Mouse (Mus musculus): ENCODE measurements around the gene Aox4. TPM values are rescaled to one million over a fixed set of nuclear protein-coding genes. Genes with fewer than 3 reads are reported as not detected.

Aox4 gene
- polyA plus RNA-seq (2014; fragmentation: Nextera tagmentation; extraction: Ambion mirVana): 0.07 TPM in 1 of 2 replicates, not detected in the other

DNA sequence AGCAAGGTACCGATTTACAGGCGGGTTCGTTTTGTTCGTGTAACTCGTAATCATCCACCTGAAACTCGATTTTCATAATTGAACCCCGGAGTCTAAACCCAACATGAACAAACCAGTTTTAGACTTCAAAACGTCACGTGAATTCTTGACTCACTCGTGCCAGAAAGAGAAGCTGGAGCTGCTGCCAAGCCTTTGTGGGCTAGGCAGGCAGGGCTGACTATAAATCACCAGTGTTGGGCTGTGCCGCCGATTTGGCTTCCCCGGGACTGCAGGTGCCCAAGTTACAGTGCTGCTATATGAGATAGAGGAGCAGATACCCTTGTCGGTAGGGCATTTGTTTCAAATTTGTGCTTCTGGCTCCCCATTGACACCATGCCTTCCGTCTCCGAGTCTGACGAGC is at the start of gene Aox4:
TSS of gene Aox4 (plus strand) at position 195 of the 400 bp plus-strand sequence.
- Histone ChIP-seq H3K36me3 (ENCODE audit: control insufficient read depth, insufficient read depth, low read length) (no peaks in the 10 kb centered on the region), H3K27me3 (ENCODE audit: control insufficient read depth, insufficient read depth, low read length) (no peaks in the 10 kb centered on the region), H3K27ac (ENCODE audit: low read depth, low read length) (no peak within 1 kb of the TSS), H3K4me1 (replicated peaks; ENCODE audit: control insufficient read depth, insufficient read depth, low read length) (no peaks in the 10 kb centered on the region), H3K4me2 (ENCODE audit: low read depth, low read length, severe bottlenecking) (no peak within 1 kb of the TSS), H3K4me3 (ENCODE audit: low read depth, low read length) (no peak within 1 kb of the TSS), H3K9ac (ENCODE audit: low read length) (no peak within 1 kb of the TSS), H3K9me3 (ENCODE audit: control insufficient read depth, low read length) (no peaks in the 10 kb centered on the region)
- WGBS: 86% methylated on average over 17 of the region's 17 CpGs
- no peak for ATAC-seq (replicated peaks; ENCODE audit: low FRiP score)
- no peak for DNase-seq (ENCODE audit: low spot score)

DNA sequence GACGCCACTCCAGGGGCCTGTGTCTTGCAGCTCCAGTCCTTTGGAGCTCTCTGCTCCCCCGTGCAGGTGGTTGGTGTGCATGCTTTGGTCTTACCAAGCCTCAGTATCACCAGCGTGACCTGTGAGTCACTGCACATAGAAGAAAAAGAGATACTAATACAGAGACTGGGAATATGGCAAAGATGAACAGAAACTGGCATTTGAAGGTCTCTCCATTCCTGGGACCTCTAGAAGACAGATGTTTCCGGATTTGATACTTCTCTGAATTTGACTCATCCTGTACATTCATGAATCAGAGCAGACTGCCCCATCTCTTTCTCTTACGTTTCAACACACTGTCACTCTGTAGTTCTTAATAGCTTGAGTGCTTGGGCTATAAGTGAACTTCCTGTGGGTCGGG is 40.3 kb upstream of the Aox4 start:
- Histone ChIP-seq H3K36me3 (ENCODE audit: control insufficient read depth, insufficient read depth, low read length) (no peaks in the 10 kb centered on the region), H3K4me1 (replicated peaks; ENCODE audit: control insufficient read depth, insufficient read depth, low read length) (no peaks in the 10 kb centered on the region), H3K4me3 (ENCODE audit: low read depth, low read length) (no peak overlapping the region), H3K9ac (ENCODE audit: low read length) (no peak overlapping the region), H3K27me3 (ENCODE audit: control insufficient read depth, insufficient read depth, low read length) (no peaks in the 10 kb centered on the region), H3K4me2 (ENCODE audit: low read depth, low read length, severe bottlenecking) (no peak overlapping the region), H3K9me3 (ENCODE audit: control insufficient read depth, low read length) (no peaks in the 10 kb centered on the region), H3K27ac (ENCODE audit: low read depth, low read length) (no peak overlapping the region)
- 82% methylated on average over 6 of the region's 6 CpGs for WGBS
- DNase-seq (ENCODE audit: low spot score) (no peak), ATAC-seq (replicated peaks; ENCODE audit: low FRiP score) (no peak)

DNA sequence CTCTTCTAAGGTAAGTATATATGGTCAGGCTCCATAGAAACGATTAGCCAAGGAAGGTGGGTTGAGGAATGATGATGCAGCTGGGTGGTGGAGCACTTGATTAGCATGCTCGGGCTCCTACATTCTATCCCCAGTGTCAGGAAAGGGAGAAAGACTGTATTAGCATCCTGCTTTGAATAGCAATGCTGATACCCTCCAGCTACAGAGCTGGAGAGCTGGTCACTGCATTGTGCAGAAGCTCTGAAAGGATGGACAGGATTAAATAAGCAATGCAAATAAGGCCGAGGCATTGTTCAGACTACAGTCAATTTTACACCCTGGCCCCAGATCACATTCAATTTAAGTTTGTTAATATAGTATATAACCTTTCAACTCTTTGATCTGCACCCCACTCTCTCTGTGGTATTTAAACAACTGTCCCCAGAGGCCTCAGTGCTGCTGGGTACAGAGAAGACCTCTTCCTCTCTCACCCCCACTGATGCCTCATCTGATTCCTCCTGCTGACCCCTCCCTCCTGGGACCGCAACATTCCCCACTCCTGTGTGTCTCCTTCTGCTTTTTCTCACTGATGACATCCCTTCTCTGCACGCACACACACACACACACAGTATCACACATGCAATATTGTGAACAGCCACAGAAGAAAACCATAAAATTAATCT is 21.6 kb upstream of the Aox4 start:
- Histone ChIP-seq H3K9me3 (ENCODE audit: control insufficient read depth, low read length) (no peaks in the 10 kb centered on the region), H3K4me1 (replicated peaks; ENCODE audit: control insufficient read depth, insufficient read depth, low read length) (0 out of 2 replicates have a peak, but pooled peaks cover 3% of the 10 kb centered on the region), H3K27ac (ENCODE audit: low read depth, low read length) (no peak overlapping the region), H3K4me2 (ENCODE audit: low read depth, low read length, severe bottlenecking) (no peak overlapping the region), H3K27me3 (ENCODE audit: control insufficient read depth, insufficient read depth, low read length) (no peaks in the 10 kb centered on the region), H3K4me3 (ENCODE audit: low read depth, low read length) (no peak overlapping the region), H3K36me3 (ENCODE audit: control insufficient read depth, insufficient read depth, low read length) (no peaks in the 10 kb centered on the region), H3K9ac (ENCODE audit: low read length) (no peak overlapping the region)
- WGBS: 55% methylated on average over 5 of the region's 5 CpGs
- ATAC-seq (replicated peaks; ENCODE audit: low FRiP score) (no peak), DNase-seq (ENCODE audit: low spot score) (no peak)

DNA sequence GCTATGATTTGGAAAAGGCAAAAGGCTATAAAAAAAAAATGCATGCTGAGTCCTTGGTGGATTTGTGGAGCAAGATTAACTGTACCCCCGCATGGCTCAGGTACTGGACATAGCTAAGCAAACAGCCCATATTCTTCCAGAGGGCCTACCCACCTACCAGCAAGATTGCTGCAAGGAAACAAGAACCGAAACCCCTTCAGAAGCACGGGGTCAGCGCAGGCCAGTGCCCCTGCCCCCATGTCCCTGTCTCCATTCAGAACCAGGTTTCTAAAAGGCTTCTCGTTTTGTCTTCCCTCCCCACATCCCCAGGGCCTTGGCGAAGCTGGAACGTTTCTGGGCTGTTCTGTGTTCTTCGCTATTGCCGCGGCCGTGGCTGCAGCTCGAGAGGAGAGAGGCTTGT is 15.9 kb upstream of the Aox4 start:
- Histone ChIP-seq H3K36me3 (ENCODE audit: control insufficient read depth, insufficient read depth, low read length) (no peaks in the 10 kb centered on the region), H3K4me2 (ENCODE audit: low read depth, low read length, severe bottlenecking) (no peak overlapping the region), H3K9me3 (ENCODE audit: control insufficient read depth, low read length) (no peaks in the 10 kb centered on the region), H3K4me3 (ENCODE audit: low read depth, low read length) (no peak overlapping the region), H3K9ac (ENCODE audit: low read length) (no peak overlapping the region), H3K4me1 (replicated peaks; ENCODE audit: control insufficient read depth, insufficient read depth, low read length) (no peaks in the 10 kb centered on the region), H3K27ac (ENCODE audit: low read depth, low read length) (no peak overlapping the region), H3K27me3 (ENCODE audit: control insufficient read depth, insufficient read depth, low read length) (no peaks in the 10 kb centered on the region)
- 86% methylated on average over 12 of the region's 12 CpGs for WGBS
- ATAC-seq (replicated peaks; ENCODE audit: low FRiP score) (no peak), DNase-seq (ENCODE audit: low spot score) (no peak)

DNA sequence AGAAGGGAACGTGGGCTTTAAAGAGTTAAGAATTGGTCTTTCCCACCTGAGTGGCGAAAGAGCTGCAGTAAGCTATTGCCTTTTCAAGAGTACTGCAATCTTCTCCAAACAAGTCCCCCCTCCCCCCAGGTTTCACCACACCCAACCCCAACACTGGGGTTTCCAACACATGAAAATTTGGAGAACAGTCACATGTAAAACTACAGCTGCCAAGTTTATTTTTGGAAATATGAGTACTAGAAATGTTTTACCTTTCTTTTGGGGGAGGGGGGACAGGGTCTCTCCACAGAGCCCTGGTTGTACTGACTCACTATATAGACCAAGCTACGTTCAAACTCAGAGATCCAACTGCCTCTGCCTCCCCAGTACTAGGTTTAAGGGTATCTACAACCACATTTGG is 15.2 kb upstream of the Aox4 start:
- no peak for DNase-seq (ENCODE audit: low spot score)
- WGBS: 69% methylated on average over 3 of the region's 3 CpGs
- Histone ChIP-seq H3K9me3 (ENCODE audit: control insufficient read depth, low read length) (no peaks in the 10 kb centered on the region), H3K27ac (ENCODE audit: low read depth, low read length) (no peak overlapping the region), H3K36me3 (ENCODE audit: control insufficient read depth, insufficient read depth, low read length) (no peaks in the 10 kb centered on the region), H3K9ac (ENCODE audit: low read length) (no peak overlapping the region), H3K4me1 (replicated peaks; ENCODE audit: control insufficient read depth, insufficient read depth, low read length) (no peaks in the 10 kb centered on the region), H3K4me2 (ENCODE audit: low read depth, low read length, severe bottlenecking) (no peak overlapping the region), H3K27me3 (ENCODE audit: control insufficient read depth, insufficient read depth, low read length) (no peaks in the 10 kb centered on the region), H3K4me3 (ENCODE audit: low read depth, low read length) (no peak overlapping the region)
- ATAC-seq (replicated peaks; ENCODE audit: low FRiP score): no peak

DNA sequence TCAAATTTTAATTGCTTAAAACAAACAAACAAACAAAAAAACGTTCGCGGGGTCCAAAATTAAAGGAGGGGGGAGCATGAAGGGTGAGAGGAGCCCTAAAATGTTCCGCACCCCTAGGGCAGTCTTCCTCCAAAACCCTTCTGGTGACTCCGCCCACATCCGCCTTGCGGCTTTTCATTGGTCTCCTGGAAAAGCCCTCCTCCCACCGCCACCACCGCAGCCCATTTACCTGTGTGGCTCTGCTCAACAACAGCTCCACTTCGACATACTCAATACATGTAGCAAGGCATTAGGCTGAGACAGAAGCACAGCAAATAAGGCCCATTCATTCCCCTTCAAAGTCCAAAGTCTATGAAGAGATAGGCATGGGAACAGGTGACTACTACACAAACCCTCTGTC is 14.7 kb upstream of the Aox4 start:
- no peak overlapping the region for H3K4me2 ChIP-seq (ENCODE audit: low read depth, low read length, severe bottlenecking)
- WGBS: 11% methylated on average over 10 of the region's 10 CpGs
- H3K27me3 ChIP-seq (ENCODE audit: control insufficient read depth, insufficient read depth, low read length): no peaks in the 10 kb centered on the region
- no peak overlapping the region for H3K27ac ChIP-seq (ENCODE audit: low read depth, low read length)
- ATAC-seq (replicated peaks; ENCODE audit: low FRiP score): no peak
- H3K9me3 ChIP-seq (ENCODE audit: control insufficient read depth, low read length): no peaks in the 10 kb centered on the region
- H3K4me1 ChIP-seq (replicated peaks; ENCODE audit: control insufficient read depth, insufficient read depth, low read length): no peaks in the 10 kb centered on the region
- no peak for DNase-seq (ENCODE audit: low spot score)
- H3K36me3 ChIP-seq (ENCODE audit: control insufficient read depth, insufficient read depth, low read length): no peaks in the 10 kb centered on the region
- no peak overlapping the region for H3K4me3 ChIP-seq (ENCODE audit: low read depth, low read length)
- no peak overlapping the region for H3K9ac ChIP-seq (ENCODE audit: low read length)

DNA sequence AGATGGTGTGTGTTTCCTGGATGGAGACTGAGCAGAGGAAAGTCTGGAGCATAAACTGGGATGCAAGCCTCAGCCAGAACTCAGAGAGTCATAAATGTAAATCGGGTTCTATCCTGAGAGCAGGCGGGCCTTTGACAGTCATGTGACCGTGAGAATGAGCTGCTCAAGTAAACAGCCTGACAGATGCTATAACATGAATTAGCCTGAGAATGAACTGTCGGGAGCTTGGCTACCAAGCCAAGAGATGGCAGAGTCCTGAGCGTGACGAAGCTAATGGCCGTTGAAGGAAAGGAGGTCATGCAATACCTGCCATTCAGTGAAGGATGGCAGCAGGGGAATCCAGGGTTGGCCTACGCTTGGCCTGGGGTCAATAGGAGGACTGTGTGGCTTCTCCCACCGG is 13.2 kb upstream of the Aox4 start:
- Histone ChIP-seq H3K9ac (ENCODE audit: low read length) (no peak overlapping the region), H3K4me3 (ENCODE audit: low read depth, low read length) (no peak overlapping the region), H3K27me3 (ENCODE audit: control insufficient read depth, insufficient read depth, low read length) (no peaks in the 10 kb centered on the region), H3K4me1 (replicated peaks; ENCODE audit: control insufficient read depth, insufficient read depth, low read length) (no peaks in the 10 kb centered on the region), H3K36me3 (ENCODE audit: control insufficient read depth, insufficient read depth, low read length) (no peaks in the 10 kb centered on the region), H3K27ac (ENCODE audit: low read depth, low read length) (no peak overlapping the region), H3K4me2 (ENCODE audit: low read depth, low read length, severe bottlenecking) (no peak overlapping the region), H3K9me3 (ENCODE audit: control insufficient read depth, low read length) (no peaks in the 10 kb centered on the region)
- DNase-seq (ENCODE audit: low spot score): no peak
- no peak for ATAC-seq (replicated peaks; ENCODE audit: low FRiP score)
- WGBS: 86% methylated on average over 9 of the region's 9 CpGs

DNA sequence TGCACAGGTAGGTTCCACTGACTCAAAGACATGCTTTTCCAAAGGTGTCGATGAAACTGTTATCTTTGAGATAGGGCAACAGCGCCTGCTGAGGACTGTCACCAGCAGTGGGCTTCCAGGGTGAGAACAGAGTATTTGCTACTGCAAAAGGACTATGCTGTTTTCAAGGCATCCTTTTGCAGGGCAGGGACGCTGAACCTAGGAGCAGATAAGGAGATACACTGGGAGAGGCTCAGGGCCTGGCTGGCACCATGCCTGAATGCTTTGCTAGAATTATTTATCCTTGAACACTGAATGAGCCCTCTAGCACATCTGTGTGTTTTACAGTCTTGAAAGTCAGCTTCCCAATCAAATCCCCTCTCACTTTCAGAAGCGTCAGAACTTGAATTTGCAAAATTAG is 11.8 kb upstream of the Aox4 start:
- 83% methylated on average over 4 of the region's 4 CpGs for WGBS
- no peak for ATAC-seq (replicated peaks; ENCODE audit: low FRiP score)

DNA sequence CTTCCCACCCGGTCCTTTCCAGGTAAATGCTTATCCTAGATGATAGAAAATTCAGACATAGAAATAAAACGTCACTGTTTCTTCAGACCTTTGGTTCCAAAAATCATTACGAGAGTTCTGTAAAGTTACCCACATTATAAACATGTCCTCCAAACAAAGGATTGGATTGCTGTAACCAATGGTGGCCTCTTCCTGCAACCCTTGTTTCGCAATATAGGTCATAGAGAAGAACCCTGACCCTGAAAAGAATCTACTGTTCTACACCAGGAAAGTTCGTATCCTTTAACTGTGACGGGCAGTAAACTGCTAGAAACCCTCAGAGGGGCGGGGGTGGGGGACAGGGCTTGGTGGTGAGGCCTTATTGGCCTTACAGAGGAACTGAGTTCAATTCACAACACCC is 2.6 kb downstream of the Aox4 start:
- Histone ChIP-seq H3K9me3 (ENCODE audit: control insufficient read depth, low read length) (no peaks in the 10 kb centered on the region), H3K4me2 (ENCODE audit: low read depth, low read length, severe bottlenecking) (no peak overlapping the region), H3K27me3 (ENCODE audit: control insufficient read depth, insufficient read depth, low read length) (no peaks in the 10 kb centered on the region), H3K27ac (ENCODE audit: low read depth, low read length) (no peak overlapping the region), H3K4me1 (replicated peaks; ENCODE audit: control insufficient read depth, insufficient read depth, low read length) (no peaks in the 10 kb centered on the region), H3K36me3 (ENCODE audit: control insufficient read depth, insufficient read depth, low read length) (no peaks in the 10 kb centered on the region), H3K4me3 (ENCODE audit: low read depth, low read length) (no peak overlapping the region), H3K9ac (ENCODE audit: low read length) (no peak overlapping the region)
- no peak for DNase-seq (ENCODE audit: low spot score)
- ATAC-seq (replicated peaks; ENCODE audit: low FRiP score): no peak
- 90% methylated on average over 7 of the region's 7 CpGs for whole genome bisulfite sequencing

More for the DNA sequence above, 11.8 kb upstream of the Aox4 start:
- no peaks in the 10 kb centered on the region for H3K27me3 ChIP-seq (ENCODE audit: control insufficient read depth, insufficient read depth, low read length)
- no peak overlapping the region for H3K27ac ChIP-seq (ENCODE audit: low read depth, low read length)
- H3K4me1 ChIP-seq (replicated peaks; ENCODE audit: control insufficient read depth, insufficient read depth, low read length): no peaks in the 10 kb centered on the region
- H3K9me3 ChIP-seq (ENCODE audit: control insufficient read depth, low read length): no peaks in the 10 kb centered on the region
- H3K4me3 ChIP-seq (ENCODE audit: low read depth, low read length): no peak overlapping the region
- DNase-seq (ENCODE audit: low spot score): no peak
- H3K4me2 ChIP-seq (ENCODE audit: low read depth, low read length, severe bottlenecking): no peak overlapping the region
- no peaks in the 10 kb centered on the region for H3K36me3 ChIP-seq (ENCODE audit: control insufficient read depth, insufficient read depth, low read length)
- H3K9ac ChIP-seq (ENCODE audit: low read length): no peak overlapping the region

Data from forebrain, embryonic 11.5 days (tissue).